9 mouse cellular contexts compared by ENCODE assay signal in genomic region chr1:34389234-34389891, GRCm38 (mm10). TPM values are rescaled to one million over a fixed set of nuclear protein-coding genes. Genes with fewer than 3 reads are reported as not detected.
DNase-seq lines count a peak whose midpoint lies in the region; ATAC-seq lines count a peak whose summit lies in the region.
"Had no signal": no experiment of that assay in that cellular context is flagged by ENCODE, and none has a peak within 500 bp of the region (broad histone marks: within the 10 kb centered on the region; RNA-seq: fewer than 3 reads in every experiment).

No protein-coding gene starts in this region.

- H3K36me3 ChIP-seq in intestine, embryonic 15.5 days = no peaks in the 10 kb centered on the region
- no peaks in the 10 kb centered on the region for H3K36me3 ChIP-seq in hindbrain, embryonic 13.5 days
- H3K36me3 ChIP-seq in forebrain, embryonic 13.5 days (ENCODE audit: poor library complexity, severe bottlenecking) = no peaks in the 10 kb centered on the region
- H3K36me3 ChIP-seq: limb, embryonic 12.5 days had no signal

- no peak overlapping the region for H3K4me2 ChIP-seq in intestine, embryonic 15.5 days (replicated peaks)
- no peak overlapping the region for H3K4me2 ChIP-seq in hindbrain, embryonic 13.5 days
- H3K4me2 ChIP-seq in forebrain, embryonic 13.5 days = no peak overlapping the region
- H3K4me2 ChIP-seq: limb, embryonic 12.5 days had no signal

- WGBS in intestine, embryonic 15.5 days = 50% methylated on average over 6 of the region's 6 CpGs
- 85% methylated on average over 6 of the region's 6 CpGs for WGBS in hindbrain, embryonic 13.5 days
- WGBS in forebrain, embryonic 13.5 days = 81% methylated on average over 6 of the region's 6 CpGs

- H3K27ac ChIP-seq in intestine, embryonic 15.5 days = peak overlapping the region; percentile 72
- H3K27ac ChIP-seq in hindbrain, embryonic 13.5 days = no peak overlapping the region
- no peak overlapping the region for H3K27ac ChIP-seq in forebrain, embryonic 13.5 days
- H3K27ac ChIP-seq: limb, embryonic 12.5 days had no signal

- peaks cover 4% of the 10 kb centered on the region; the same call in 1 of the 2 replicates for H3K4me1 ChIP-seq in intestine, embryonic 15.5 days (replicated peaks)
- H3K4me1 ChIP-seq in hindbrain, embryonic 13.5 days (replicated peaks) = no peaks in the 10 kb centered on the region
- no peaks in the 10 kb centered on the region for H3K4me1 ChIP-seq in forebrain, embryonic 13.5 days
- H3K4me1 ChIP-seq: limb, embryonic 12.5 days had no signal

- ATAC-seq in intestine, embryonic 15.5 days = peak; percentile 71
- ATAC-seq in monocyte, adult 5-6 weeks (replicated peaks; ENCODE audit: insufficient number of reproducible peaks, low FRiP score, low TSS enrichment, poor library complexity, severe bottlenecking) = 0 out of 2 replicates have a peak, but pooled peaks have one; percentile 17
- no peak for ATAC-seq in hindbrain, embryonic 13.5 days (ENCODE audit: low FRiP score)
- ATAC-seq in forebrain, embryonic 13.5 days = no peak

- no peak overlapping the region for H3K4me3 ChIP-seq in intestine, embryonic 15.5 days (replicated peaks)
- H3K4me3 ChIP-seq in hindbrain, embryonic 13.5 days = no peak overlapping the region
- H3K4me3 ChIP-seq in forebrain, embryonic 13.5 days = no peak overlapping the region
- H3K4me3 ChIP-seq: limb, embryonic 12.5 days had no signal

- H3K9me3 ChIP-seq in intestine, embryonic 15.5 days = no peaks in the 10 kb centered on the region
- no peaks in the 10 kb centered on the region for H3K9me3 ChIP-seq in hindbrain, embryonic 13.5 days
- H3K9me3 ChIP-seq in forebrain, embryonic 13.5 days (replicated peaks) = no peaks in the 10 kb centered on the region
- H3K9me3 ChIP-seq: limb, embryonic 12.5 days had no signal

- H3K27me3 ChIP-seq in intestine, embryonic 15.5 days (replicated peaks) = no peaks in the 10 kb centered on the region
- no peaks in the 10 kb centered on the region for H3K27me3 ChIP-seq in hindbrain, embryonic 13.5 days
- no peaks in the 10 kb centered on the region for H3K27me3 ChIP-seq in forebrain, embryonic 13.5 days
- H3K27me3 ChIP-seq: limb, embryonic 12.5 days had no signal

- no peak overlapping the region for H3K9ac ChIP-seq in intestine, embryonic 15.5 days
- H3K9ac ChIP-seq in hindbrain, embryonic 13.5 days = no peak overlapping the region
- no peak overlapping the region for H3K9ac ChIP-seq in forebrain, embryonic 13.5 days
- H3K9ac ChIP-seq: limb, embryonic 12.5 days had no signal

- peak; percentile 2 to 12 for DNase-seq in kidney, adult 8-10 months
- no peak for DNase-seq in kidney, adult 11 months
- peak; percentile 40 for DNase-seq in fibroblast of lung, adult 2 months (ENCODE audit: low read depth)
- DNase-seq in thymus, adult 18-20 months = no peak

RNA-seq across cellular contexts. Expression of gene Ccdc115, which starts 50.1 kb away (rescaled TPM):
- 60.9 and 61.9 TPM in 2 replicates for polyA plus RNA-seq in intestine, embryonic 15.5 days (2015; fragmentation: Nextera tagmentation; extraction: Ambion mirVana)
- 37.3 to 46.3 TPM (median 43.2 TPM) in 3 replicates for total RNA-seq in monocyte, adult 5-6 weeks (2017)
- 68.9 and 69.4 TPM in 2 replicates for polyA plus RNA-seq in hindbrain, embryonic 13.5 days (2015; fragmentation: Nextera tagmentation; extraction: Ambion mirVana)
- polyA plus RNA-seq in forebrain, embryonic 13.5 days (2015; fragmentation: Nextera tagmentation; extraction: Ambion mirVana) = 68.2 and 75.1 TPM in 2 replicates

RNA-seq across cellular contexts. Expression of gene Imp4, which starts 50.3 kb away (rescaled TPM):
- polyA plus RNA-seq in intestine, embryonic 15.5 days (2015; fragmentation: Nextera tagmentation; extraction: Ambion mirVana) = 109 and 113 TPM in 2 replicates
- 20.7 to 25.3 TPM (median 24.1 TPM) in 3 replicates for total RNA-seq in monocyte, adult 5-6 weeks (2017)
- 59.8 and 61.5 TPM in 2 replicates for polyA plus RNA-seq in hindbrain, embryonic 13.5 days (2015; fragmentation: Nextera tagmentation; extraction: Ambion mirVana)
- 66.7 and 67.0 TPM in 2 replicates for polyA plus RNA-seq in forebrain, embryonic 13.5 days (2015; fragmentation: Nextera tagmentation; extraction: Ambion mirVana)

Comparison
In these comparisons a context has a peak if more than half of its experiments do, and no peak if none do; other contexts are left out.
1. DNase-seq: peak in kidney, adult 8-10 months (2 of 2) and fibroblast of lung, adult 2 months (single experiment); none in kidney, adult 11 months (single experiment) and thymus, adult 18-20 months (0 of 2).
2. ATAC-seq: peak in intestine, embryonic 15.5 days (single experiment) and monocyte, adult 5-6 weeks (single experiment); none in hindbrain, embryonic 13.5 days (single experiment) and forebrain, embryonic 13.5 days (single experiment).